Mouse (Mus musculus) E14TG2a.4 (cell line): ENCODE data around the gene Fbl.

Source experiments
- H3K27me3 ChIP-seq: 2 replicates; pipeline ENCODE4 v1.6.1; 2014; ENCODE audit warnings: low read length, control low read depth; ENCODE audit not compliant: insufficient read depth
- H3K36me3 ChIP-seq: 2 replicates; pipeline ENCODE4 v1.6.1; 2014; ENCODE audit warnings: low read length, control low read depth; ENCODE audit not compliant: insufficient read depth
- H3K4me1 ChIP-seq: replicated peaks from 2 replicates; pipeline ENCODE4 v1.6.1; 2014; ENCODE audit warnings: low read depth, low read length, control low read depth
- H3K4me3 ChIP-seq: replicated peaks from 2 replicates; pipeline ENCODE4 v1.5.1; 2014; ENCODE audit warnings: mild to moderate bottlenecking, low read length
- H3K9me3 ChIP-seq: 2 replicates; pipeline ENCODE4 v1.6.1; 2014; ENCODE audit warnings: low read length, control low read depth
- CTCF ChIP-seq: conservative IDR thresholded peaks from 2 replicates; pipeline ENCODE4 v1.5.1; 2014; ENCODE audit warnings: low read length
- NANOG ChIP-seq: IDR thresholded peaks from 2 replicates; pipeline ENCODE4 v1.6.1; 2014; ENCODE audit warnings: borderline replicate concordance, low read length, mixed read lengths
- POU5F1 ChIP-seq: IDR thresholded peaks from 2 replicates; pipeline ENCODE4 v1.6.1; 2014; ENCODE audit warnings: low read length, borderline replicate concordance

Gene Fbl

GRCm38 (mm10) chr7:28181376-28181775 is 11.9 kb downstream of the Fbl start:
- TF ChIP-seq POU5F1 (no peak), NANOG (no peak), CTCF (no peak)
- H3K36me3 ChIP-seq = peaks cover 83% of the 10 kb centered on the region

GRCm38 (mm10) chr7:28182320-28182719 is 12.8 kb downstream of the Fbl start:
- Histone ChIP-seq H3K36me3 (peaks cover 83% of the 10 kb centered on the region), H3K4me3 (no peak overlapping the region), H3K4me1 (peaks cover 65% of the 10 kb centered on the region), H3K9me3 (no peaks in the 10 kb centered on the region), H3K27me3 (no peaks in the 10 kb centered on the region)
- TF ChIP-seq NANOG (no peak), POU5F1 (no peak), CTCF (no peak)

More at GRCm38 (mm10) chr7:28181376-28181775, 11.9 kb downstream of the Fbl start:
- H3K9me3 ChIP-seq = no peaks in the 10 kb centered on the region
- H3K4me3 ChIP-seq = no peak overlapping the region
- no peaks in the 10 kb centered on the region for H3K27me3 ChIP-seq
- H3K4me1 ChIP-seq = peaks cover 73% of the 10 kb centered on the region

GRCm38 (mm10) chr7:28185884-28186283 is 16.4 kb downstream of the Fbl start:
- Histone ChIP-seq H3K36me3 (peaks cover 96% of the 10 kb centered on the region), H3K9me3 (no peaks in the 10 kb centered on the region), H3K4me3 (peak overlapping the region; percentile 62), H3K27me3 (no peaks in the 10 kb centered on the region), H3K4me1 (peaks cover 42% of the 10 kb centered on the region)
- TF ChIP-seq CTCF (no peak), NANOG (no peak), POU5F1 (no peak)

- Histone ChIP-seq H3K27me3 (no peaks in the 10 kb centered on the region), H3K36me3 (peaks cover 96% of the 10 kb centered on the region), H3K4me1 (peaks cover 36% of the 10 kb centered on the region), H3K4me3 (no peak overlapping the region), H3K9me3 (no peaks in the 10 kb centered on the region)
- TF ChIP-seq NANOG (no peak), POU5F1 (no peak), CTCF (no peak)
Observed at GRCm38 (mm10) chr7:28186631-28187030, 17.1 kb downstream of the Fbl start.

- no peaks in the 10 kb centered on the region for H3K9me3 ChIP-seq
- H3K27me3 ChIP-seq = no peaks in the 10 kb centered on the region
Observed at GRCm38 (mm10) chr7:28191489-28191888, 22.0 kb downstream of the Fbl start.

GRCm38 (mm10) chr7:28191903-28192302 is 22.4 kb downstream of the Fbl start:
- H3K9me3 ChIP-seq = no peaks in the 10 kb centered on the region
- peaks cover 95% of the 10 kb centered on the region for H3K36me3 ChIP-seq
- peaks cover 31% of the 10 kb centered on the region for H3K4me1 ChIP-seq
- TF ChIP-seq POU5F1 = no peak
- no peak for TF ChIP-seq NANOG
- no peak for TF ChIP-seq CTCF
- no peaks in the 10 kb centered on the region for H3K27me3 ChIP-seq
- no peak overlapping the region for H3K4me3 ChIP-seq

More at GRCm38 (mm10) chr7:28191489-28191888, 22.0 kb downstream of the Fbl start:
- Histone ChIP-seq H3K36me3 (peaks cover 95% of the 10 kb centered on the region), H3K4me1 (peaks cover 27% of the 10 kb centered on the region), H3K4me3 (no peak overlapping the region)
- no peak for TF ChIP-seq CTCF
- TF ChIP-seq NANOG = no peak
- TF ChIP-seq POU5F1 = no peak

GRCm38 (mm10) chr7:28195414-28196098 is 26.0 kb downstream of the Fbl start:
- Histone ChIP-seq H3K4me1 (peaks cover 36% of the 10 kb centered on the region), H3K9me3 (no peaks in the 10 kb centered on the region), H3K36me3 (peaks cover 81% of the 10 kb centered on the region), H3K27me3 (no peaks in the 10 kb centered on the region), H3K4me3 (no peak overlapping the region)
- TF ChIP-seq NANOG (peak; percentile 35; the same call in 1 of the 2 replicates), POU5F1 (no peak), CTCF (no peak)

GRCm38 (mm10) chr7:28196528-28196927 is 27.0 kb downstream of the Fbl start:
- TF ChIP-seq POU5F1 (no peak), CTCF (no peak), NANOG (no peak)
- Histone ChIP-seq H3K4me1 (peaks cover 36% of the 10 kb centered on the region), H3K9me3 (no peaks in the 10 kb centered on the region), H3K4me3 (no peak overlapping the region), H3K36me3 (peaks cover 71% of the 10 kb centered on the region), H3K27me3 (no peaks in the 10 kb centered on the region)
